Mouse (Mus musculus) spleen, adult 12 weeks (tissue): Measurements from ENCODE around the gene Olfr491.

Experiments
- DNase-seq: peaks from one replicate; pipeline ENCODE4 v3.0.0; 2022; ENCODE audit warnings: low spot score

Olfr491 gene

GRCm38 (mm10) chr7:108313151-108313550 is at the start of gene Olfr491:
Gene Olfr491, plus strand, starts transcription at chr7:108313451.
- DNase-seq: no peak

- no peak for DNase-seq
These were observed 24.4 kb upstream of the Olfr491 start, which contains the start of gene Olfr490 for GRCm38 (mm10) chr7:108288834-108289233. Gene Olfr490, minus strand, starts transcription at chr7:108288934.

- DNase-seq: no peak
These were observed 10.3 kb downstream of the Olfr491 start, which contains the start of gene Olfr492 for GRCm38 (mm10) chr7:108323574-108323973. Gene Olfr492, minus strand, starts transcription at chr7:108323674.

GRCm38 (mm10) chr7:108346879-108347278 is 33.6 kb downstream of the Olfr491 start, which contains the start of gene Olfr493:
Gene Olfr493, minus strand, starts transcription at chr7:108346979.
- no peak for DNase-seq

GRCm38 (mm10) chr7:108365035-108365434 is 51.8 kb downstream of the Olfr491 start, which contains the start of gene Olfr494:
Gene Olfr494, plus strand, starts transcription at chr7:108365335.
- DNase-seq: no peak
